Mouse (Mus musculus) ES-Bruce4 (cell line): ENCODE measurements around the gene Slc37a1.

Experiments used
- CTCF ChIP-seq: IDR thresholded peaks from one replicate; pipeline ENCODE4 v1.8.1; 2011; ENCODE audit warnings: low read depth, low read length
- POLR2A ChIP-seq: IDR thresholded peaks from one replicate; pipeline ENCODE4 v1.8.1; 2011; ENCODE audit warnings: low read length; ENCODE audit not compliant: insufficient read depth

DNA sequence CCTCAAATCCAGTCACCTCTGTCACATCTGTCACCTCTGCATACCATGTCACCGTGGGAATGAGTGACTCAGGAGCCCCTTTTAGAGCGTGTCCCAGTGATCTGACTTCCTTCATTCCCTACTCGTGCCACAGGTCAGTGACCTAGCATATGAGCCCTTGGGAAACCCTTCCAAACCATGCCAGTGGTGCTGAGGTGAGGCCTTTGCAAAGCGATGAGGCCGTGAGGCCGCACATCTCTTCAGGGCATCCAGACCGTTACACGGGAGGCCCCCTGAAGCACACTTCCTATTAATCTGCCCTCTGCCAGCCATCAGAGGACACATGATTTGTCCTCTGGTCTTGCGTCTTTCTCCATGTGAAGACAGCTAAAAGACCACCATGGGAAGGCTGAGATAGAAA is 7.1 kb upstream of the Slc37a1 start:
- no peak for TF ChIP-seq CTCF
- TF ChIP-seq POLR2A = no peak
